Mouse (Mus musculus) cerebellum, adult 2 months (tissue): ENCODE data around the gene Spns3.

Experiments
- CTCF ChIP-seq: fragments of 200-500 bp; IDR thresholded peaks from 2 replicates; pipeline ENCODE4 v1.5.1; 2011; ENCODE audit warnings: low read depth, mild to moderate bottlenecking, control low read depth, low read length, moderate library complexity, borderline replicate concordance; ENCODE audit not compliant: insufficient read depth
- POLR2A ChIP-seq: fragments of 200-500 bp; IDR thresholded peaks from 2 replicates; pipeline ENCODE4 v1.6.1; 2011; ENCODE audit warnings: low read length, control low read depth, borderline replicate concordance; ENCODE audit not compliant: insufficient read depth

DNA sequence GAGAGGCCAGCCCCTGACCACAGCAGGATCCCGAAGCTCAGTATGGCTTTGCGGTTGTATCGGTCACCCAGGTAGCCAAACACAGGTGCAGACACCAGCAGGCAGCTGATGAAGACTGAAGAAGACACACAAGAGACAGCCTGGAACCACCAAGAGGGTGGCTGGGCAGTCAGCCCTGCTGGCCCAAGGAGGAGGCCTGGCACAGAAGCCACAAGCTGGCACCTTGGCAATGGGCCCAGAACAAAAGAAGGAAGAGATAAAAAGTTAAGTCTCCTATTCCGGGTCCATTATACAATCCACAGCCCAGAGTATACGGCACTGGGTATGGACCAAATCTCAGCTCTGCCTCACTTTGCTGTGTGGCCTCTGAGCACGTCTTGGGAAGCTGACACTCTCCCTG lies 9.9 kb downstream of the Spns3 start:
- TF ChIP-seq CTCF = no peak
- no peak for TF ChIP-seq POLR2A
